Mouse (Mus musculus): ENCODE measurements around the gene Hoxa2.

Hoxa2 gene

GRCm38 (mm10) chr6:52178918-52179665 is 14.5 kb upstream of the Hoxa2 start:
- no peak for DNase-seq

DNA sequence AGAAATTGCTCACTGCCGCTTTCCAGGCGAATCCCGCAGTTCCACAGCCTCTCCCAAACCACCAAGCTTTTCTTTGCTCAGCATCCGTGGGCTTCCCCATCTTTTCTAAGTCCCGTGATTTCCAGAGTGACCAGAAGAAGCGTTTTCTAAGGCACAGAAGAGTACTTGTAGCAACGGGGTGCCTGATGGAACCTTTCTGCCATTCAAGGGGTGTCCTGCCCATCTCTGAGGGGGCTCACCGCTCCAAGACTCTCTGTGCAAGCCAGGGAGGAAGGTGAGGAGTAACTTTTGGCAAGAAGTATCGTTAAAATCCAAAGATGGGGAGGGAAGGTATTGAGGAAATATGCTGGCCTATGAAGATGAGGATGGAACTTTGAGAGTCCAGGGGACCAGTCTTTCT is 13.2 kb upstream of the Hoxa2 start:
- no peak for DNase-seq

- DNase-seq = peak; percentile 85
These were observed 12.6 kb upstream of the Hoxa2 start, which contains the start of gene 5730596B20Rik for GRCm38 (mm10) chr6:52177061-52177735. Gene 5730596B20Rik, plus strand, starts transcription at chr6:52177498.

DNA sequence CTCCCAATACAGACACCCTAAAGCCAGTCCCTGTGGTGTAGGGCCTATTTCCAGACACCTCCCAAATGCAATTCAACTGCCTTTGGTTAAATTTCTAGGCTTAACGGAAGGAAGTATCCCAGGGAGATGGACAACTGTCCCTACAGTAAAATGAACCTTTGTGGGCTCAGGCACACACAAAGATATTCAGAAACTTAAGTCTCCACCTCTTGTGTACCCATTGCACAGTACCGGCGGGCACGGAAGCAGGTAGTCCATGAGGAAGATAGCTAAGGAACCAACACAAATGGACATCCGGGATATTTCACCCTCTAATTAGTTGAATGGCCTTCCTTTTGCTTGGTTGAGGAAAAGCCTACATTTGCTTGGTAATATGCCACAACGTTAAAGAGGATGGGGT is 11.8 kb upstream of the Hoxa2 start:
- peak; percentile 21 for DNase-seq

DNA sequence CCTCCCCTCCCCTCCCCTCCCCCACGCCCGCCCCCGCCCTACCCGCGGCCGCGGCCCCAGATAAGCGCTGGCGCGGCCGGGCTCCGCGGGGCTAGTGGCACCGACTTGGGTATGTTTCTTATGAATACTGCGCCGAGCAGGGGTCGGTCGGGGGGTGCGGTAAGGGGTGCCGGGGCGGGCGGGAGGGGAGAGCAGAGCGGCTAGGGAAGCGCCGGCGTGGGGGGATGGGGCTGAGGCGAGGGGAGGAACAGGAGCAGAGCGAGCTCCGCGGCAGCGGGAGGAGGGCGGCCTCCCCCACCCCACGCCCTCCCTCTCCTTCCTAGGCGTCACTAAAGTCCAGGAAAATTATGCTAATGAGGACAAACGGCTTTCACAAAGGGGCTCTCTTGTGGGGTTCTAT is 11.2 kb upstream of the Hoxa2 start:
- peak; percentile 24 for DNase-seq

DNA sequence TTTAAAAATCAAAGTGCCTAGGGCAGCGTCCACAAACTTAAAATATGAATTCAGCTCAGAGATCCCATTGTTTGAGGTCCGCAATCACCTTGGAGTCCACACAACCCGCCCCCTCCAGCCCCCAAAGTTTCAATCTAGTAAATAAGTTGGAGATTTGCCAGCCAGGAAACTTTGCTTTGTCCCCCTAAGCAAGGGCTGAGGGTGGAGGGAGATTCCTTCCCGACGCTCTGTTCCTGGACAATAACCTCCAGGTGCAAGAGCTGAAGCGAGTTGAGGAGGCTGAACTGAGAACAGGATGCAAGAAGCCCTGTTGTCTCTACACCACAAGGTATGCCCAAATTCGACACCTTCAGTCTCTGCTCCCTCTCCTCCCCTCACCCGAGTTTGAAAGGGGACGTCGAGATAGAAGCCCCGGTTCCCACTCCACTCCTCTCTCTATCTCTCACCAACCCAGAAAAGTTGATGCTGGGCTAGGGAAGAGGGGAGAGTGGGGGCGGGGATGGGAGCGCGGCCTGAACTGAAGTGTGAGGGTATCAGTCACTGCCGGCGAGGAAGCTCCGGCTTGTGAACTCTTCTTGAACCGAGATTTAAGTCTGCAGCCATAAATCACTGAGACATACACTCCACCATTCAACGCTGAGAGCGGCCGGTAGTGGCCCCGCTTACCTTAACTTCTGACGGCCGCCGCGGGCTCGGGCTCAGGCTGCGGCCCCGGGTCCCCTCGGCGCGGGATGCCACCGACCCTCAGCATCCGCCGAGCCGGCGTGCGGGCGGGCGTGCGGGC is 10.5 kb upstream of the Hoxa2 start:
- DNase-seq = peak; percentile 50

GRCm38 (mm10) chr6:52173648-52174047 is 9.0 kb upstream of the Hoxa2 start:
- no peak for DNase-seq

- peak; percentile 94 for DNase-seq
These were observed 7.9 kb upstream of the Hoxa2 start for GRCm38 (mm10) chr6:52172501-52172900.

DNA sequence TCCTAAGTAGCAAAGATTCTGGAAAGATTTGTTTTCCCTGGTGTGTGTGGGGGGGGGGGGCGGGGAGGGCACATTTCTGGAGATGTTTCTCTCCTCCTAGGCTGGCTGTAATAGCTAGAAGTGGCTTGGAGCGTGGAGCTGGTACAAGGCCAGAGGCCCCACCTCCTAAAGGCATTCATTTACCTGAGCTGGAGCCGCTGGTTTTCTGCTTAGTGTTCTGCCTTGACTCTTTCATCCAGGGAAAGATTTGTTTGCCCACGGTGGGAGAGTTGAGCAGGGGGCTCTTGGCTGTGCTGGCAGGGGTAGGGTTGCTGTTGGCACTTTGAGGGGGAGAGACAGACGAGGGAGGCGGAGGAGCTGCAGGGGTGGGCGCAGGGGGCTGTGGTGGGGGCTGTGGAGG is 7.3 kb upstream of the Hoxa2 start:
- DNase-seq = peak; percentile 59

GRCm38 (mm10) chr6:52171331-52171730 is 6.7 kb upstream of the Hoxa2 start:
- DNase-seq = no peak

- no peak for DNase-seq
These were observed 6.2 kb upstream of the Hoxa2 start for GRCm38 (mm10) chr6:52170898-52171223.

DNA sequence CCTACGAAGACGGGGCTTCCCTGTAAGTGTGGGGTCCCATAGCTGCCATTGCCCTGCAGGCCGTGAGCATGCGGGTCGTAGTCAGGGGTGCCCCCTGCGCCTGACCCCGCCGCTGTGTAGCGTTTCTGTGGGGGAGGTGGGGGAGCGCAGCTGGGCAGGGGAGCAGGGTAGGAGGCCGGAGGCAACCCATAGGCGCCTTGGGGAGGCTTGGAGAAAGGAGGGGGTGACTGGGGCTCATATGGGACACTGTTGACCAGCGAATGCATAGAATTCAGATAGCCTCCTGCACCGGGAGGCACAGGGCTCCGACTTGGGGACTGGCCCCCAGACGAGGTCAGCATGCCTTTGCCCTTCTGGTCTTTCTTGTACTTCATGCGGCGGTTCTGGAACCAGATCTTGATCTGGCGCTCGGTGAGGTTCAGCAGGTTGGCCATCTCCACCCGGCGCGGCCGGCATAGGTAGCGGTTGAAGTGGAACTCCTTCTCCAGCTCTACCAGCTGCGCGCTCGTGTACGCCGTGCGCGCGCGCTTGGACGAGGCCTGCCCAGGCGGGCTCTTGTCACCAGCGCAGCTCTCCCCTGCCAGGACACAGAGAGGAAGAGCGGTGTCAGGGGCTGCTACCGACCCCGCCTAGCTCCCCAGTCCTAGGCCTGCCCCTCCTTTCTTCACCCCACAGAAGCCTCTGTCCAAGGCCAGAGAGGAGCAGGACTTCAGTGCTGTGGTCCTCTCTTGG is 5.7 kb upstream of the Hoxa2 start:
- DNase-seq = peak; percentile 44

DNA sequence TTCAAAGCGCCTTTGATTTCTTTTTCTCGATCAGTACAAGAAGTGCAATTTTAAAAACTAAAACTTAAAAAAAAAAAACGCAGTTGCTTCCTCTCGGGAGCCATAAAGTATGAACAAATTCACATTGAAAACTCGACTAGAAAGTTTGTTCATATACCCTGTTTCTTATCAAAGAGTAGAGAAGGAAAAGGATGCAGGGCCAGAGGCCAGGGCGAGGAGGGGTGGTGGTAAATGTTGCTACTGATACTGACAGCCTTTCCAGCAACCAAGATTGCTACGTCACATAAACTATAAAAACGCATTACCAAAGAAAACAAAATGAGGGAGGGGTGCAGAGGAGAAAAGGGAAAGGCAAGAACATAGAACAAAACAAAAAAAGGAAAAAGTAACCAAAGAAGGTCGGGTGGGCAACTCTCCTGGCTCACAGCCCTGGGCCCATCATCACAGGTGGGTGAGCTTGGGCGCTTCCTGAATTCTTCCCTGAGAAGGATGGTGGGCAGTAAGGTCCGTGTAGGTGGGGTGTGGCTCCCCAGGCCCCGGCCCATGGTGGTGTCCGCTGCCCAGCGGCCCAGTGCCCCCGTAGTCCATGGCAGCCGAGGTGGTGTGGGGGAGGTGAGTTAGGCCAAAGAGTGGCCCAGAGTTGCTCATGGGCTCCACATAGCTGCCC is 5.0 kb upstream of the Hoxa2 start:
- no peak for DNase-seq

- DNase-seq = no peak
These were observed 3.8 kb upstream of the Hoxa2 start for GRCm38 (mm10) chr6:52168191-52169055.

DNA sequence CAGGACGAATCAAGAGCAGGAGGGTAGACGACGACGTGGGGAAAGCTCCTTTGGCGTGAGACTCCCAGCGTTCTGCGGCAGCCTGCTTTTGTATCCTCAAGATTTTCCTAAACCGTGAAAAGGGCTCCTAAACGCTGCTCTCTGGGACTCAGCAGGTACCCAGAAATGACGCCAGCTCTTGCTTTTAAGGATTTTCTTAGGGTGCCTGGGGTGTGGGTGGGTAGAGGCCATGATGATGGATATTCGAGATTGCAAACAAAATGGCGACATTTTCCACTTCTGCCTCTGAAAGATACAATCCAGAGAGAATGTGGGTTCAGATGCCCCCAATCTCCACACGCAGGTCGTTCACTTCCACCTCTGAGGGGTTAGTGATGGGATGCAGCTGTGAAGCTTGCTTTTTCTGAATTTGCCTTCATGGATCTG is 3.1 kb upstream of the Hoxa2 start:
- no peak for DNase-seq

DNA sequence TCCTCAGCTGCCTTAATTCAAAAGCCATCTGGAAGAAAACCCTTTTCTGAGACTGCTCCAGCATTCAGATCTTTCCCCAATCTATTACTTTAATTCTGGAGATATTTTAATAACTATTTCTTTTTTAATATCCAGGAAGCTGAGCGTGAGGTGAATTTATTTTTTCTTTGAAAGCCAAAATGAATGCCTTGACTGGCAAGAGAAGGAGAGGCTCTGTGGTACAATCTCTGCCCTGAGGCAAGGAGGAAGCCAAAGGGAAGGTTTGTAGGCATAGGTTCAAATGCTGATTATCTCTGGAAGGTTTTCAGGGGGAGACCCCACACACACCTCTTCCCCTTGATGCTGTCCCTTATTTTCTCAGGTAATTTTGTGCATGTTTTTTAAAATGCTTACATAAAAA is 2.5 kb upstream of the Hoxa2 start:
- no peak for DNase-seq

- DNase-seq = no peak
These were observed 1.9 kb upstream of the Hoxa2 start for GRCm38 (mm10) chr6:52166431-52167077.

DNA sequence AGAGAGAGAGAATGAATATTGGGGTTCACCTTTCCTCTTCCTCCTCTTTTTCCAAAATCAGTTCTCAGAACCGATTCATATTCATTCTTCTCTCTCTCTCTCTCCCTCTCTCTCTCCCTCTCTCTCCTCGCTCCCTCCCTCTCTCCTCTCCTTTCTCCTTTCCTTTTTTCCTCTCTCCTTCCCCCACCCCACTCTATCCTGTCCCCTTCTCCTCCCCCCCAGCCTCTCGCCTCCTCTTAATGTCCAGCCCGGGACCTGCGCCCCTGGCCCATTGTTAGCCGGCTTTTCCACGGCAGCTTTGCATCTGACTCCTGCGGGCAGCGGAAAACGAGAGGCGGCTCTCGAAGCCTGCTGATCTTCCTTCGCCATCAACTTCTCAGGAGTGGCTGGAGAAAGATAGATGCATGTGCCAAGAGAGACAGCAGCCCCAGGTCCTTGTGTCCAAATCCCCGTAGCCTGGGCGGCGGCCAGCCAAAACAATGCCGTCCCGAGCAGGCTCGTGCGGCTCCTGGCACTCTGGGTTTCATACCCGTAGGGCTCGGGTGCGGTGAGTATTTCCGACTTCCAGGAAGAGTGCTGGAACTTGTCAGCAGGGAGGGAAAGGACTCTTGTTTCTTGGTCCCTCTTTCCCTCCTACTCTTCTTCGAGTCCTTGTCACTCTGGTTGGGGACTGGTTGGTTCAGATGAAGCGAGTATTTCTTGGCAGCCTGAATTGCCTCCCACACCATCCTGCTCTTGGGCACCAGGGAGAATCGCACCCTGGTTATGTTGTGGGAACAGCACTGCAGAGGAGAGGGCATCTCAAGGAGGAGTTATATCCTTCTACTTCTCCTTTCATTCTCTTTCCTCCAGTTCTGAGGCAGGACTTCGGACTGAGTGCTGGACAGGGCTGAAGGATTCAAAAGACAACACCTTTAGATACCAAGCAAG is 1.1 kb upstream of the Hoxa2 start:
- peak; percentile 40 for DNase-seq

GRCm38 (mm10) chr6:52164051-52164625 is 493 bp downstream of the Hoxa2 start:
- DNase-seq = peak; percentile 28

Measured in kidney, adult 11 months (tissue).